Mouse (Mus musculus) liver, embryonic 14.5 days (tissue): ENCODE measurements around the gene Zfp536.

Source experiments
- CTCF ChIP-seq: IDR thresholded peaks from 2 replicates; pipeline ENCODE4 v1.5.1; 2016; ENCODE audit warnings: antibody characterized with exemption, low read depth, control low read depth
- EP300 ChIP-seq: IDR thresholded peaks from 2 replicates; pipeline ENCODE4 v1.6.1; 2016; ENCODE audit warnings: antibody characterized with exemption, low read depth

GRCm38 (mm10) chr7:37773312-37773702 lies at the start of gene Zfp536:
- TF ChIP-seq CTCF: no peak
- no peak for TF ChIP-seq EP300
